Comparison of ENCODE assay signal across 12 mouse cellular contexts in the genomic region with DNA sequence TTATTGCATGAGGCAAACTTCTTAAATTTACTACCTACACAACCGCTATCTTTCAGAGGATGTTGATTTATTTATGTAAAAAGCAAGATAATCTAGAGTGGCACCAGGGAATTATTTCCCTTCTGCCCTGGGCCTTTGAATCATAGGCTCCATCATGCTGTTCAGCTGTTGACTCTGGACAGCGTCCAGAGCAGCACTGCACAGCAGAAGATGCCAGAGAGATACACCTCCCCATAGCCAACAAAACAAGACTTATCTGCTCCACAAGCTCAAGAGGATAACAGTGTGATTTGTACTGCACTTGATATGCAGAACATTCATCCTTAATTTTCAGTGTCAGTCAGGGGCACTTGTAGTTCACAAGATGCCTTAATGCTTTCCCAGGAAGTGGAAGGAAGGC.
DNase-seq lines count a peak whose midpoint lies in the region; TF ChIP-seq lines count a peak whose summit lies in the region.
"Had no signal": no experiment of that assay in that cellular context is flagged by ENCODE, and none has a peak within 500 bp of the region (broad histone marks: within the 10 kb centered on the region; RNA-seq: fewer than 3 reads in every experiment).

No protein-coding gene starts in this region.

- TF ChIP-seq CTCF in kidney, adult 2 months (conservative IDR thresholded peaks at IDR 0.05; ENCODE audit: insufficient read depth, insufficient read length, low read depth, low read length), result no peak
- no peak for TF ChIP-seq CTCF in MEL (IDR thresholded peaks at IDR 0.05 in 2 of 3, conservative IDR thresholded peaks at IDR 0.05 in 1 of 3; ENCODE audit: control insufficient read depth in 1 of 3, insufficient read depth in 1 of 3, low read depth in 2 of 3, low read length in 3 of 3, poor library complexity in 1 of 3, severe bottlenecking in 1 of 3)

- no peaks in the 10 kb centered on the region for H3K36me3 ChIP-seq in kidney, adult 2 months (ENCODE audit: control insufficient read depth, insufficient read depth, low read length)
- no peaks in the 10 kb centered on the region for H3K36me3 ChIP-seq in MEL (ENCODE audit: control insufficient read depth in 1 of 2, insufficient read depth in 2 of 2, low read length in 2 of 2)
- H3K36me3 ChIP-seq: intestine, embryonic 15.5 days; midbrain, embryonic 12.5 days had no signal

- WGBS in kidney, adult 2 months, result 51% methylated on average over 2 of the region's 2 CpGs

- no peaks in the 10 kb centered on the region for H3K79me2 ChIP-seq in MEL (ENCODE audit: control insufficient read depth, insufficient read depth, low read length, poor library complexity)

- no peak overlapping the region for H3K9ac ChIP-seq in MEL (ENCODE audit: control insufficient read depth, low read depth, low read length, poor library complexity, severe bottlenecking)
- H3K9ac ChIP-seq: intestine, embryonic 15.5 days; midbrain, embryonic 12.5 days had no signal

- no peaks in the 10 kb centered on the region for H3K4me1 ChIP-seq in kidney, adult 2 months (ENCODE audit: control insufficient read depth, insufficient read depth, low read length)
- no peaks in the 10 kb centered on the region for H3K4me1 ChIP-seq in MEL (ENCODE audit: control insufficient read depth in 1 of 2, insufficient read depth in 2 of 2, low read length in 2 of 2)
- H3K4me1 ChIP-seq: intestine, embryonic 15.5 days; midbrain, embryonic 12.5 days had no signal

- no peak for TF ChIP-seq EP300 in MEL (IDR thresholded peaks at IDR 0.05; ENCODE audit: low read depth in 1 of 2, low read length in 2 of 2)

- no peak for TF ChIP-seq POLR2A in kidney, adult 2 months (IDR thresholded peaks at IDR 0.05; ENCODE audit: low read depth, low read length)
- no peak for TF ChIP-seq POLR2A in MEL (IDR thresholded peaks at IDR 0.05; ENCODE audit: control insufficient read depth in 1 of 2, insufficient read depth in 1 of 2, low read depth in 1 of 2, low read length in 2 of 2, poor library complexity in 1 of 2)

- no peaks in the 10 kb centered on the region for H3K9me3 ChIP-seq in MEL (replicated peaks; ENCODE audit: insufficient read depth, low read length)
- H3K9me3 ChIP-seq: intestine, embryonic 15.5 days; midbrain, embryonic 12.5 days had no signal

- H3K27ac ChIP-seq in kidney, adult 2 months (ENCODE audit: insufficient read depth, low read depth, low read length), result no peak overlapping the region
- no peak overlapping the region for H3K27ac ChIP-seq in MEL (ENCODE audit: control insufficient read depth, low read depth, low read length)
- H3K27ac ChIP-seq: intestine, embryonic 15.5 days; midbrain, embryonic 12.5 days had no signal

- H3K4me3 ChIP-seq in kidney, adult 2 months (ENCODE audit: insufficient read depth, low read depth, low read length), result no peak overlapping the region
- no peak overlapping the region for H3K4me3 ChIP-seq in MEL (ENCODE audit: control insufficient read depth in 1 of 2, insufficient read depth in 1 of 2, low read depth in 2 of 2, low read length in 2 of 2)
- H3K4me3 ChIP-seq: intestine, embryonic 15.5 days; midbrain, embryonic 12.5 days had no signal

- TF ChIP-seq RAD21 in MEL (IDR thresholded peaks at IDR 0.05; ENCODE audit: low read depth, low read length), result no peak

- peak; percentile 10 for DNase-seq in gastrocnemius, postnatal 10 days
- no peak for DNase-seq in gastrocnemius, adult 18-20 months (ENCODE audit: low spot score)
- DNase-seq in kidney, postnatal 14 days, result peak; percentile 1
- no peak for DNase-seq in kidney, adult 2 months
- peak; percentile 8 for DNase-seq in MEL (ENCODE audit: low read depth, low spot score)
- peak; percentile 36 for DNase-seq in fibroblast of lung, adult 2 months (ENCODE audit: low read depth)
- no peak for DNase-seq in right cerebral cortex, postnatal 14 days
- DNase-seq in spleen, postnatal 4 days (ENCODE audit: low spot score in 2 of 2), result no peak
- DNase-seq: adrenal gland, adult 8-10 months; liver had no signal

- H3K27me3 ChIP-seq in kidney, adult 2 months (replicated peaks; ENCODE audit: control insufficient read depth, insufficient read depth, low read length), result no peaks in the 10 kb centered on the region
- no peaks in the 10 kb centered on the region for H3K27me3 ChIP-seq in MEL (ENCODE audit: control insufficient read depth in 1 of 2, insufficient read depth in 2 of 2, low read length in 2 of 2)
- H3K27me3 ChIP-seq: intestine, embryonic 15.5 days; midbrain, embryonic 12.5 days had no signal

TF ChIP-seq in MEL, 35 proteins besides CTCF, POLR2A, EP300 and RAD21:
- TF ChIP-seq MAFK (IDR thresholded peaks at IDR 0.05; ENCODE audit: borderline replicate concordance, low read depth, low read length), result no peak
- no peak for TF ChIP-seq ZKSCAN1 (IDR thresholded peaks at IDR 0.05; ENCODE audit: low read depth, low read length)
- no peak for TF ChIP-seq RCOR1 (IDR thresholded peaks at IDR 0.05; ENCODE audit: low read depth, low read length)
- no peak for TF ChIP-seq GATA1 (IDR thresholded peaks at IDR 0.05; ENCODE audit: low read depth, low read length)

Comparison
In these comparisons a context has a peak if more than half of its experiments do, and no peak if none do; other contexts are left out.
1. DNase-seq: peak in gastrocnemius, postnatal 10 days (single experiment), kidney, postnatal 14 days (single experiment), MEL (single experiment) and fibroblast of lung, adult 2 months (single experiment); none in gastrocnemius, adult 18-20 months (single experiment), kidney, adult 2 months (single experiment), right cerebral cortex, postnatal 14 days (single experiment) and spleen, postnatal 4 days (0 of 2).